Mouse (Mus musculus) forebrain, embryonic 14.5 days (tissue): ENCODE measurements around the gene Pnldc1. TPM values are rescaled to one million over a fixed set of nuclear protein-coding genes. Genes with fewer than 3 reads are reported as not detected.

Experiments
- ATAC-seq: fragments of 200-750 bp; cut with Nextera tagmentation; 2 replicates; pipeline ENCODE4 v1.8.0; 2017; ENCODE audit warnings: mild to moderate bottlenecking, moderate library complexity
- DNase-seq: peaks from one replicate; pipeline ENCODE4 v3.0.0-alpha.2; 2015; ENCODE audit warnings: low spot score
- H3K27ac ChIP-seq: fragments of 300-500 bp; sonication (generic); 2 replicates; pipeline ENCODE4 v1.5.1; 2014; ENCODE audit warnings: low read depth, mild to moderate bottlenecking, control low read depth, low read length, moderate library complexity
- H3K27me3 ChIP-seq: fragments of 300-500 bp; sonication (generic); replicated peaks from 2 replicates; pipeline ENCODE4 v1.6.1; 2014; ENCODE audit warnings: low read length, control low read depth, mixed read lengths; ENCODE audit not compliant: control insufficient read depth, insufficient read depth
- H3K36me3 ChIP-seq: fragments of 300-500 bp; sonication (generic); 2 replicates; pipeline ENCODE4 v1.6.1; 2014; ENCODE audit warnings: low read length, control low read depth; ENCODE audit not compliant: control insufficient read depth, insufficient read depth
- H3K4me1 ChIP-seq: fragments of 300-500 bp; sonication (generic); 2 replicates; pipeline ENCODE4 v1.6.1; 2014; ENCODE audit warnings: antibody characterized with exemption, low read length, control low read depth; ENCODE audit not compliant: control insufficient read depth, insufficient read depth
- H3K4me2 ChIP-seq: fragments of 300-500 bp; sonication (generic); 2 replicates; pipeline ENCODE4 v1.6.1; 2014; ENCODE audit warnings: mild to moderate bottlenecking, control low read depth, low read length
- H3K4me3 ChIP-seq: fragments of 300-500 bp; sonication (generic); 2 replicates; pipeline ENCODE4 v1.5.1; 2014; ENCODE audit warnings: low read depth, low read length, control low read depth
- H3K9ac ChIP-seq: fragments of 300-500 bp; sonication (generic); 2 replicates; pipeline ENCODE4 v1.6.1; 2014; ENCODE audit warnings: mild to moderate bottlenecking, low read length, control low read depth, moderate library complexity
- H3K9me3 ChIP-seq: fragments of 300-500 bp; sonication (generic); replicated peaks from 2 replicates; pipeline ENCODE4 v1.6.1; 2016; ENCODE audit warnings: low read length, control low read depth, mixed read lengths; ENCODE audit not compliant: control insufficient read depth
- WGBS: fragments of 180-500 bp; shearing (Covaris S2); extraction: QIAGEN DNeasy Blood & Tissue Kit; methylation state at CpG from one replicate; pipeline ENCODE4 v1.1.7; 2014; 5-methylcytosine and 5-hydroxymethylcytosine counted together
- polyA plus RNA-seq: library from polyadenylated mRNA; unstranded; fragments of >200 nt; fragmentation: Nextera tagmentation; extraction: Ambion mirVana; gene quantifications from 2 replicates; pipeline ENCODE4 v1.2.1, GENCODE M21; 2014

Pnldc1 gene
- polyA plus RNA-seq, 1 experiment from 2014 or later: 2.2 TPM

DNA sequence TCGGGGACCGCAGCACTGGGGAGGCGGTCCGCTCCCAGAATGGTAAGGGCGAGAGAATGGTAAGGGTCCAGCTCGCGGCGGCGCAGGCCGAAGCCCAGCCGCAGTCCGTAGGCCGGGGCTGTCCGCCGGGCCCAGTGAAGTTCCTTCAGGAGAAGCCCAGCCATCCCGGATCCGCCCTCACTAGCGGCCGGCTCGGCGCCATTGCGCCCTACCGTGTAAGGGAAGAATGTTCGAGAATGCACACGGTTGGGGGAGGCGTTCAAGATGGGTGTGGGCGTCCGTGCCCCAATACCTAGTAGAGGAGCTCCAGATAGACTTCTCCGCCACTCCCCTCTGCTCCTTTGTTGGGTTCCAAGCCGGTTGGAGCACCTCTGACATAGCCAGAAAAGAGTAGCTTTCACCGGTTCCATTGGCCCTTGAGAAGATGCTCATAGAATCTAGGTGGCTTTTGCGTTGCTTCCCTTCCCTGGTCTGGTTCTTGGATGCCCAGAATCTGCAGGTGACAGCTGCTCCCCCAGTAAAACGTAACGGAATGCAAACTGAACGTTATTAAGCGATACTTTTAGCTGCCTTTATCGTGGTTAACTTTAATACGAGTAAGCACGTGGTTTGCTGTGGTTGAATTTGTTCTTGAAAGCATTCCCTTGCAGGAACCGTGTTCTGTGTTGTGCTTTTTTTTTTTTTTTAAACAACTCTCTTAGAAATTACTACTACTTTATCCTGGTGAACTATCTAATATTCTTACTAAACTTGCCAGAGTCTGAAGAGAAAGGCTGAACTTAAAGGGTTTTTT lies 6.8 kb upstream of the Pnldc1 start:
- Histone ChIP-seq H3K4me3 (peak overlapping the region; percentile 91), H3K4me2 (peak overlapping the region; percentile 90), H3K27me3 (no peaks in the 10 kb centered on the region), H3K4me1 (peaks cover 6% of the 10 kb centered on the region; the same call in 1 of the 2 replicates), H3K9me3 (no peaks in the 10 kb centered on the region), H3K36me3 (peaks cover 57% of the 10 kb centered on the region), H3K27ac (peak overlapping the region; percentile 84), H3K9ac (peak overlapping the region; percentile 96)
- WGBS: under 1% methylated on average over 40 of the region's 40 CpGs
- ATAC-seq: peak; percentile 58
- DNase-seq: peak; percentile 38

DNA sequence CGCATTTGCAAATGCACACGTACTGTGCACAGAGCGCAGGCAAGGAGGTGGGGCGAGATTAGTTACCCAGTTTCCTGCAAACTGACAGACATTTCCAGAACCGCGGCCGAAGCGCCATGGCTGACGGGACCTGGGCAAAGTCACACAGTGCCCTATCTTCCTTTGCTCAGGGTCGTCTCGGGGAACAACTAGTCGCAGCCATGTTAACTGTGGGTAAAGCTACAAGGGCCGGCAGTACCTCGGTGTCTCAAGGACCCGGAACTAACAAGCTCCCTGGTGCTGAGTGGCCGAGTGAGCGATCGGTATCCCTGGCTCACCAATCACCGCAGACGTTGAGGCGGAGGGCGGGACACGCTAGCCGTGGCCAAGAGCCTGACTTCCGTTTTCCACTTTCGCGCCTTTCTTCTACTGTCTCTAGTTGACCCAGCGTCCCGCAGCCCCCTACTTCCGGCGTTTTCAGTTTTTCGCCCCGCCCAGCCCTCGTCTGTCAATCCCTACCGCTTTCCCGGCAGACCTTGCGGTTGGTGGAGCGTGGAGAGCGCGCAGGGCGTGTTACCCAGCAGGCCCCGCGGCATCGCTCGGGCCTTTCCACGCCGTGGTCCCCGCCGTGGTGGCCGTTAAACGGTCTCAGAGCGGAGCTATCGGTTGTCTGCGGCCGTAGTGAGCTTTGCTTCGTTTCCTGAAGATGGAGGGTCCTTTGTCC lies 6.0 kb upstream of the Pnldc1 start, which contains the start of gene Mrpl18:
Gene Mrpl18 (minus strand): TSS at position 465 of the 703 bp plus-strand sequence.
- Histone ChIP-seq H3K9ac (peak within 1 kb of the TSS; percentile 96), H3K27me3 (no peaks in the 10 kb centered on the region), H3K4me2 (peak within 1 kb of the TSS; percentile 90), H3K27ac (peak within 1 kb of the TSS; percentile 84), H3K4me1 (peaks cover 6% of the 10 kb centered on the region; the same call in 1 of the 2 replicates), H3K4me3 (peak within 1 kb of the TSS; percentile 91), H3K9me3 (no peaks in the 10 kb centered on the region), H3K36me3 (peaks cover 55% of the 10 kb centered on the region)
- peak; percentile 100 for DNase-seq
- under 1% methylated on average over 56 of the region's 56 CpGs for WGBS
- peak; percentile 99 for ATAC-seq

DNA sequence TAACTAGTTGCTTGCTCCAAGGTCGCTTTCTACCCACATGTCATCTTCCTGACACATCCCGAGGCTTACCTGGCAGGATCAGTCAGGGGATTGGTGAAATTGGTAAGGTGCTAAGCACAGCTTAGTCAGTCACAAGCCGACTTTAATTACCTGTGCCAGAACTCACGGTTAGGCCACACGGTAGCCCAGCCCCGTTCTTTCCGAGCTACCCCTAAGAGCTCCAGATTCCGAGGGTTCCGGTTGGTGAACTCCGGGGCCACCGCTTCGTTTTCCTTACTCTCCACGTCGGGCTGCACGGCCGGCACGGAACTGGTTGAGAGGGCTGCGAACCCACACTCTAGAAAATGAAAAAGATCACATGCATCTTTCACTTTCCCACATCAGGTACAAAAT lies 5.5 kb upstream of the Pnldc1 start, which contains the start of gene Tcp1:
Gene Tcp1 (plus strand): TSS at position 214 of the 393 bp plus-strand sequence.
- Histone ChIP-seq H3K9ac (peak within 1 kb of the TSS; percentile 96), H3K9me3 (no peaks in the 10 kb centered on the region), H3K27ac (peak within 1 kb of the TSS; percentile 84), H3K27me3 (no peaks in the 10 kb centered on the region), H3K4me1 (peaks cover 6% of the 10 kb centered on the region; the same call in 1 of the 2 replicates), H3K36me3 (peaks cover 55% of the 10 kb centered on the region), H3K4me3 (peak within 1 kb of the TSS; percentile 91), H3K4me2 (peak within 1 kb of the TSS; percentile 90)
- DNase-seq: no peak
- WGBS: 2% methylated on average over 18 of the region's 18 CpGs
- ATAC-seq: no peak

DNA sequence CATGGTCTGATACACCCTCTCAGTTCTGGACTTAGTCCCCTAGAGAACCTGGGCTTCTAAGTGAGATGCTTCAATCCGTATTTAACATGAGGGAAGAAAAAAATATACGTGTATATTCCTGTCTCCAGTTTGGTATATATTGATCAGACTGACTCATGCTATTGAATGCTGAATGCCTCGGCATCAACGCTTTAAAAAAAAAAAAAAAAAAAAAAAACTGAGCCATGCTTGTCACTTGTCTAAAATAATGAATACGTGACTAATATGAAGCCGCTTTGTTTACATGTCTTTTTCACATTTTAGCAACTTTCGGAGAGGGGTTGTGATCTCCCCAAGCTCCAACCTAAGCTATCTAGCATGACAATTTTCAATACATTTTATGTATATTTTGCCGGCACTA lies 361 bp upstream of the Pnldc1 start:
- no peaks in the 10 kb centered on the region for H3K27me3 ChIP-seq
- DNase-seq: no peak

DNA sequence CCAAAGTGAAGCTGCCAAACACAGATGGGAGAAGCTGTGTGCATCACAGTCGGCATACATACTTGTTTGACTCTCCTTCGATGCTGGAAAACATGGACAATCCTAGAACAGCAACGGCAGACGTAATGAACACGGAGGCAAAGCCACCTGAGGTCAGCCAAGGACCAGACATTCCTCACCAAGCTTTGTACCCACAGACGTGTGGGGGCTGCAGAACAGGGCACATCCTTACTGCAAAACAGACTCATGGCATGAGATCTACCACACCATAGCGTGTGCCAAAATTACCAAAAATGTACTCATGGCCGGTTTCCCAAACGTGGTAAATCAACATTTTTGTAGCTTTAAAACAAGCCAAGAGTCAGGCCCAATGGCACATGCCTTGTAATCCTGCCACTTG lies 3.6 kb downstream of the Pnldc1 start:
- Histone ChIP-seq H3K9me3 (no peaks in the 10 kb centered on the region), H3K27me3 (no peaks in the 10 kb centered on the region), H3K36me3 (peaks cover 23% of the 10 kb centered on the region; the same call in 1 of the 2 replicates), H3K27ac (no peak overlapping the region), H3K9ac (no peak overlapping the region), H3K4me3 (no peak overlapping the region), H3K4me2 (no peak overlapping the region), H3K4me1 (no peaks in the 10 kb centered on the region; the same call in none of the 2 replicates)
- 95% methylated on average over 9 of the region's 9 CpGs for WGBS
- ATAC-seq (no peak), DNase-seq (no peak)

More for the DNA sequence above, 361 bp upstream of the Pnldc1 start:
- 89% methylated on average over 8 of the region's 8 CpGs for WGBS
- H3K36me3 ChIP-seq: peaks cover 46% of the 10 kb centered on the region
- no peaks in the 10 kb centered on the region for H3K9me3 ChIP-seq
- no peak overlapping the region for H3K4me2 ChIP-seq
- no peak for ATAC-seq
- H3K27ac ChIP-seq: no peak overlapping the region
- no peak overlapping the region for H3K4me3 ChIP-seq
- H3K4me1 ChIP-seq: peaks cover 4% of the 10 kb centered on the region; the same call in 1 of the 2 replicates
- H3K9ac ChIP-seq: no peak overlapping the region

DNA sequence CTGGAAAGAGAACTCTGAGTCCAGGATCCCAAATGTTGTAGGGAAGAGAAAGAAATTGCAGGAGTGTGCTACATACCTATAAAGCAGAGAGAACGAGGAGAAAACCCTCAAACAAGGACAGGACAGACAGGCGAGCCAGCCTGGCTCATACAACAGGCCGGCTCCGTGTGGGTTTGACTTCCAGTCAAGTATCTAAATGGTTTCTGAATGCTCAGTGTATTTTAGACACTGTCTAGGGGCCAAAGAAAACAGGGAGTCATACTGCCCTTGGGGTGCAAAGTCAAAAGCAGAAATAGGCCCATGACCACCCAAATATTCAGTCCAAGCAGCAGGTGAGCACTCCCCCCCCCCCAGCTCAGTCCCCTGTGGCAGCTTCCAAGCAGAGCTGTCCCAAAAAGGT lies 4.2 kb downstream of the Pnldc1 start:
- Histone ChIP-seq H3K27me3 (no peaks in the 10 kb centered on the region), H3K36me3 (peaks cover 19% of the 10 kb centered on the region; the same call in 1 of the 2 replicates), H3K4me3 (no peak overlapping the region), H3K4me2 (no peak overlapping the region), H3K9me3 (no peaks in the 10 kb centered on the region), H3K9ac (no peak overlapping the region), H3K4me1 (no peaks in the 10 kb centered on the region; the same call in none of the 2 replicates), H3K27ac (no peak overlapping the region)
- no peak for ATAC-seq
- no peak for DNase-seq
- 85% methylated on average over 4 of the region's 4 CpGs for WGBS

DNA sequence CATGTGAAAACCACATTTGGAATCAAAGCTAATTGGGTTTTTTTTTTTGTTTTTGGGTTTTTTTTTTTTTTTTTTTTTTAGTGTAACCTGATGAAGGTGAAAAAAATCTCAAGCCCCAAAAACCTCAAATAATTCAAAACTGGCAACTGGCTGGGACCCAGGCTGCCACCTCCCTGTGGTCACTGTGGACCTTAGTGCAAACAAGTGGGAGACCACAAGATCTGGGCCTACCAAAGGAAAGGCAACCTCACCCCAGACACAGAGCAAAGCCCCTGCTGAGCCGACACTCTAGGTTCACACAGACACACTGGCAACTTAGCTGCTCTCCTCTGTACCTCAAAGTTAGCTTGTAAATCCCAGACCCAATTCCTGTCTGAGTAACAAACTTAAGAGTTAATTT lies 5.7 kb downstream of the Pnldc1 start:
- Histone ChIP-seq H3K4me1 (no peaks in the 10 kb centered on the region; the same call in none of the 2 replicates), H3K4me3 (no peak overlapping the region), H3K4me2 (no peak overlapping the region), H3K27me3 (no peaks in the 10 kb centered on the region), H3K9ac (no peak overlapping the region), H3K27ac (no peak overlapping the region), H3K36me3 (peaks cover 13% of the 10 kb centered on the region; the same call in 1 of the 2 replicates), H3K9me3 (no peaks in the 10 kb centered on the region)
- ATAC-seq (no peak), DNase-seq (no peak)
- WGBS: 65% methylated on average over 1 of the region's 1 CpGs

DNA sequence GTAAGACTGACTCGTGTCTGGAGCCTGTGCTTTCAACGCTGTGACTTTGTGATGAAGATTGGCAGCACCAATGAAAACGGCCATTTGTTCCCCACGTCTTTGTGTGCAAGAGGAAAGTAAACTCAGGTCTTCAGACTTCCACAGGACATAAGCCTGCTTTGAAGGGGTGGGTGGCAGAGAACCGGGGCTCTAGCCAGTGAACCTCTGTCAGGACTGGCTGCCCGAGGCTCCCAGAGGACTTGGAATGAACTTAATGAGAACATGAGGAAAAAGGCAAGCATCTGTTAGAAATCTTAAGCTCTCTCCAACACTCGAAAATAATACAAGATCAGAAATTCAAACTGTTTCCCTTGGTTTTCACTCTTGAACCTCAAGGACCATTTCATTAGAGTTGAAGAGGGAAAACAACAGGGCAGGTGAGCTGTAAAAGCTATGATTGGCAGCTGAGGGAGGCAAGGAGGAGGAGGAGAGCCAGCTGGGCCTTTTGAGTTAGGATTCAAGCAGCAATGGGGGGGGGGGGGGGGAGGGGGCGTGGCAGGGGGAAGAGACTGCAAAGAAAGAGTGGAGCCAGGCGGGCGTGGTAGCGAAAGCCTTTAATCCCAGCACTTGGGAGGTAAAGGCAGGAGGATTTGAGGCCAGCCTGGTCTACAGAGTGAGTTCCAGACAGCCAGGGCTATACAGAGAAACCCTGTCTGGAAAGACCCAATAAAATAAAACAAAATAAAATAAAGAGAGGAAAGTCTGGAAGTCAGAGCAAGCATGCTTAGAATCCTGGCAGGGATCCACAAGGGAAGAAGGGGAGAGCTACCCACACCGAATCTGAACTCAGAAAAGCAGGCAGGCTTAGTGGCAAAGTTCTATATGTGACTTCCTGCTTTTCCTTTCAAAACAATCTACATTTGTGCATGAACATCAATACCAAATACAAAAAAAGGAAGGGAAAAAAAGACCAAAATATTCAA lies 6.4 kb downstream of the Pnldc1 start:
- Histone ChIP-seq H3K9ac (peak overlapping the region; percentile 25; the same call in 1 of the 2 replicates), H3K27ac (peak overlapping the region; percentile 40; the same call in 1 of the 2 replicates), H3K4me1 (no peaks in the 10 kb centered on the region; the same call in none of the 2 replicates), H3K9me3 (no peaks in the 10 kb centered on the region), H3K4me2 (no peak overlapping the region), H3K27me3 (no peaks in the 10 kb centered on the region), H3K36me3 (peaks cover 12% of the 10 kb centered on the region; the same call in 1 of the 2 replicates), H3K4me3 (no peak overlapping the region)
- ATAC-seq: peak; percentile 81
- DNase-seq: peak; percentile 67
- 9% methylated on average over 11 of the region's 12 CpGs for WGBS
